Mouse (Mus musculus): Measurements from ENCODE around the gene Qrsl1.
A peak's percentile ranks its signal among the peaks of the same experiment; 100 is the strongest.
"Not testable (repeated sequence)": the region's sequence is repeated elsewhere in the genome, so short reads cannot be mapped to it uniquely, and the experiment has no call there.

Qrsl1 gene

DNA sequence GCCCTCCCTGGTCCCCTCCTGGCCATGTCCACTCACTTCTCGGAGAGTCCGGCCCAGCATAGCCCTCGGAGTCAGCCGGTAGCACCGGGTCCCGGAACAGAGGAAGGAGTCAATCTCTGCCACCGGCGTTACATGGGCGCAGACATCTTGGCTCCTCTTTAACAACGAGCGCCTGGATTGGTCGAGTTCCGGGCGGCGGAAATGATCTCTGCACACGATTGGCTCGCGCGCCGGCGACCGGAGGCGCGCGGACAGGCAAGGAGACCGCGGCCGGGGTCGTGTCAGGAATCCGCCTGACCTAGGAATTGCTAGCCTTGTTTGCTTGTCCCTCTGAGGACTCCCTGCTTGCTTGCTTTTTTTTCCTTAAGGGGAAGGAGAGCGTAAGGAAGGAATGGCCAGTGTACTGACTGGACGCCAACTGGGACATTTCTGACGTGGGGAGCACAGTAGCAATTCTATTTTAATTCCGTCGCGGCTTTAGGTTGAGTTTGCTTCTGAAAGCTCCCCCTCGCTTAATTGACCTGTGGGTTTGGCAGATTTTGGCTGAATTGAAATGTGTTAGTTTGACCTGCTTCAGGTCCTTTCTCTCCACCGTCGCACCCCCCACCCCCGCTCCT, at the start of gene Qrsl1, which contains the start of gene Rtn4ip1:
TSS of gene Qrsl1 (minus strand) at position 168 of the 617 bp plus-strand sequence.
TSS of gene Rtn4ip1 (plus strand) at position 230 of the 617 bp plus-strand sequence.
- peak; percentile 95 for DNase-seq

GRCm38 (mm10) chr10:43945435-43945834, 43.9 kb upstream of the Qrsl1 start:
- DNase-seq = no peak

GRCm38 (mm10) chr10:43943736-43944135, 42.2 kb upstream of the Qrsl1 start:
- no peak for DNase-seq

- no peak for DNase-seq
Measured at GRCm38 (mm10) chr10:43939136-43939662, 37.7 kb upstream of the Qrsl1 start.

DNA sequence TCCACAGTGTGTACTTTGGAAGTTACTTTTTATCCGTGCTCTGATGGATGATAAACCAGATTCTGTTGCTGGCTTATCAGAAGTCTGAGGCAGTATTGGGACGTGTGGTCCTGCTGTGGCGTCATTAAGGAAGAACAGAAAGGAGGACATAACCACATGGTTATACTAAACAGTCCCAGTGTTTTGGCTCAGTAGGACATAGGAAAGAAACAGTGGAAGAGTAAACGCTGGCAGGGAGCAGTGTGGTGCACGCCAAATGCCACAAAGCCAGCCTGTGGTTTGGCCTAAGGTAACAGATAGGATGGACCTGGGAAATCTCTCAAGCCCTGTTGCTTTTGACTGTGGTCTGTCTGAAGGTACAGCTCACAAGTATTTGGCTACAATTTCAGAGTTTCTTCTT, 27.1 kb upstream of the Qrsl1 start:
- DNase-seq = no peak

DNA sequence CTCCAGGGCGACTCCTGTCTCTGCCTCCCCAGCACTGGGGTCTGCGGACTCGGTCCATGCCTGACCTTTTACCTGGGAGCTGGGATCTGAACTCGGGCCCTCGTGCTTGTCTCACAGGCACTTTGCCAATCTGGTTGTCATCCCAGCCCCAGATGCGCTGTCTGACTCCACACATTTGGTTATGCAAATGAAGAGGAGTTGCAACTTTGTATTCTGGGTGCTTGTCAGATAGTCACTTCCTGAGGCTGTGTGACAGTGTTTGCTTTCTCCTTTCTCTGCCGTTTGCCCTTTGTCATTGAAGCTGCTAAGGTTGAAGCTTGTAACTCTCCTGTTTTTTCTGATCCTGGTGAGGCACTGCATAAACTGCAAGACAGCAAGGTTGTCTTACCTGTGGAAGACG, 26.2 kb upstream of the Qrsl1 start:
- no peak for DNase-seq

- DNase-seq = not testable (repeated sequence)
Measured at GRCm38 (mm10) chr10:43925776-43926175, 24.2 kb upstream of the Qrsl1 start.

DNA sequence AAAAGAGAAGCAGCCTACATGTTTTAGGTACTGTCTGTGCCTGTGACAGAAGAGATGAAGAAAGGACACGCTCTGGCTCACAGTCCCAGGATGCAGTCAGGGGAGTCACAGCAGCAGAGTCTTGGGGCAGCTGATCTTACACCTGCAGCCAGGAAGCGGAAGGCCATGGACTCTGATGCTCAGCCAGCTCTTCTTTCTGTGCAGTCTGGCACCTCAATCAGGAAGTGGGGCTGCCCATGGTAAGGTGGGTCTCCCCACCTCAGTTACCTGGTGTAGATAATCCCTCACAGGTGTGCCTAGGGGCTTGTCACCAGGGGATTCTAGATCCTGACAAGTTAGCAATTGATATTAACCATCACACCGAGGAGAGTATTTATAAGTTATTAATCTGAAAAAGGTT, 21.6 kb upstream of the Qrsl1 start:
- DNase-seq = no peak

DNA sequence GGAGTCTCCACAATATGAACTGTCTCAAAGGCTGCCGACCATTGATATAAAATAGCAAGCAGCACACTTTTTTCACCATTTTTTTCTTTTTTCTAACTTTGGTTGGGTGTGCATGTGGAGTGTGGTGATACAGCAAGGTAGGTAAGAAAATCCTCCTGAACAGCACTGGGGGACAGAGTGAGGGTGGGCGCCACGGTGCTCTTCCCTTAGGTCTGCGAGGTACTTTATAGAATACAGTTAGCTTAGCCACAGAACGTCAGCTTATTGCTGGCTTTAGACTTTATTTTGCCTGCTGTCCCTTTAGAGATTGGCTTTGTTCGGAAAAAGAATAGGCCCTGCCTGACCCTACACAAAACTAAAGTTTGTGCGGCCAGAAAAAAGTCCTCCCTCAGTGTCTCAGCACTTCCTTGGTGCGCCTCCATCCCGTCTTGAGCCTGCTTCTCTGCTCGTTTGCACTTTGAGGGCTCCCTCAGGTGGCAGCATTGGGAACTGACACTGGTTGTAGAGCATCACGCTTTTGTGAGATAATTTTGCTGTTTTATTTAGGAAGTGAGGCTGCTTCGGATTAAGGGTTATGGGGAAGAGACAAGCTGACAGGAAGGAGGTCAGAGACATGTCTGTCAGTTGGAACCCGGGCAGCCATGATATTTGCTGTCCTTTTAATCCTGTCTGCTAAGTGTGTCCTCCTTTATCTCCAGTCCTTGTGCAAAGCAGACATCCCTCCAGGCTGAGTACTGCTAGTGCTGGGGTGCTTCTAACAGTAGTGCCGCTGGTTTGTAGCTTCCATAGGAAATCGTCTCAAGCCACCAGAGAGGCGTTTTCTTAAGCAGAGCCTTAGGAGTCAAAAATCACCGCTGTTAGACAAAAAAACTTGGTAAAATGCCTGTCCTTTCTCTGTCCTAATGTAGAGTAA, 17.4 kb upstream of the Qrsl1 start:
- DNase-seq = peak; percentile 83

- no peak for DNase-seq
Measured at GRCm38 (mm10) chr10:43916737-43917136, 15.2 kb upstream of the Qrsl1 start.

DNA sequence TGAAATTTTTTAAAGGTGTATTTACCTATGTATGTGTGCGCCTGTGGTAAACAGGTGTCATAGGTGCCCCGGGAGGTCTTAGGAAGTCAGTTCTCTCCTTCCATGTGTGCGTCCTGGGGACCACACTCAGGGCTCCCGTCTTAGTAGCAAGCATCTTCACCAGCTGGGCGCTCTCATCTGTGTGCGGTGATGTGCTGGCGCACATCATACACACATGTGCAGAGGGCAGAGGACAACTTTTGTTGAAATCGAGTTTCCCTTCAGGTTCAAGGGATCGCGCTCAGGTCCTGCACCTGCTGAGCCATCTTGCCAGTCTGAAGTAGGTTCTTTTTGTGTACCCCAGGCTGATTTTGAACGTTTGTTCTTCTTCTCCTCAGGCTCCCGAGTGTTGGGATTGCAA, 14.6 kb upstream of the Qrsl1 start:
- no peak for DNase-seq

- DNase-seq = no peak
Measured at GRCm38 (mm10) chr10:43912236-43912635, 10.7 kb upstream of the Qrsl1 start.

DNA sequence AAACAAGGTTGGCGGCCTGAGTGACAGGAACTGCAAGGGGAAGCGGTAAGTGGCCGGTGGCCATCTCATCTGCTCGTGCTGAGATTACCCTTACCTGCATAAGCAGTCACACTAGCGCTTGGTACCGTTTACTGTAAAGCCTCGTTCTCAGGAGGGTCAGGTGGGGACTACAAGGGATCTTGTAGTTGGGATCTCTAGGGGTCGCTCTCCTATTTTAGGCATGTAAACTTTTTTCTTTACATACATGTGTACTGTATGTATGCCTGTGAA, 9.3 kb upstream of the Qrsl1 start:
- DNase-seq = no peak

GRCm38 (mm10) chr10:43910032-43910872, 8.7 kb upstream of the Qrsl1 start:
- DNase-seq = no peak

GRCm38 (mm10) chr10:43904569-43904968, 3.0 kb upstream of the Qrsl1 start:
- no peak for DNase-seq

GRCm38 (mm10) chr10:43900883-43901570, 518 bp downstream of the Qrsl1 start:
- DNase-seq = no peak

- no peak for DNase-seq
Measured at GRCm38 (mm10) chr10:43898276-43898675, 3.3 kb downstream of the Qrsl1 start.

GRCm38 (mm10) chr10:43896065-43896464, 5.5 kb downstream of the Qrsl1 start:
- peak; percentile 7 for DNase-seq

- no peak for DNase-seq
Measured at GRCm38 (mm10) chr10:43892971-43893370, 8.6 kb downstream of the Qrsl1 start.

GRCm38 (mm10) chr10:43888976-43889375, 12.6 kb downstream of the Qrsl1 start:
- DNase-seq = no peak

- DNase-seq = no peak
Measured at GRCm38 (mm10) chr10:43887676-43888075, 13.9 kb downstream of the Qrsl1 start.

DNA sequence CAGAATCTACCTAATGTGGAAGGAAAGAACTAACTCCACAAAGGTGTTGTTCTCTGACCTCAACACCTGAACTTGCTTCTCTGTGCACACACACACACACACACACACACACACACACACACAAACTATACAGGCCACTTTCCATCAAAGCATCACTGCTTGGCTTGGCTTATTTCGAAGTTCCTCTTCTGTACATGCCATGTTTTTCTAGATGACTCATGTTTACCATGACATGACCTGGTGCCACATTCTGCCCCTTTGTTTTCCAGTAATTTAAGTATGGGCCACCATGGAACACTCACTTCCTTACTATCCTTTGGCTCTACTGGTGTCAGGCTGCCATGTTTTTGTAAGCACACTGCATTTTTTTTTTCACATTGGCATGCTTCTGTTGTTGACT, 30.1 kb downstream of the Qrsl1 start:
- no peak for DNase-seq

DNA sequence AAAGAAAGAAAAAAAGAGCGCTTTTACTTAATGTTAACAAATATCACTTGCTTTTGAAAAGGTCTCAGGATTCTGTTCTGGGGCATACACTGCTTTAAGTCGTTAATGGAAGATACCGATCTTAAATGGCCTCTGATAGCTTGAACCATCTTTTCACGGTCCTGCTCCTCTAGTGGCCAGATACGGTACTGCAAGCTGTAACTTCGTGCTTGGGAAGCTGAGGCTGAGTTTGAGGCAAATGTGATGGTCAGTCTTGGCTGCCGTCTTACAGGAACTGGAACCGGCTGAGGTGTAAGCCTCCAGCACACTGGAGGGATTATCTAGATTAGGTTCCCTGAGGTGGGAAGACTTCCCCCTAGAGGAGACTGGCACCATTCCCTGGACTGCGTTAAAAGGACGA, 30.8 kb downstream of the Qrsl1 start:
- peak; percentile 47 for DNase-seq
